Mouse (Mus musculus) midbrain, embryonic 13.5 days (tissue): Measurements from ENCODE around the gene Slc1a2. TPM values are rescaled to one million over a fixed set of nuclear protein-coding genes. Genes with fewer than 3 reads are reported as not detected.

Source experiments
- polyA plus RNA-seq: library from polyadenylated mRNA; unstranded; fragments of >200 nt; fragmentation: Nextera tagmentation; extraction: Ambion mirVana; gene quantifications from 2 replicates; pipeline ENCODE4 v1.2.1, GENCODE M21; 2015

Gene Slc1a2
- polyA plus RNA-seq, 1 experiment from 2014 or later = 20.5 TPM

Other genes with a start within 250 kb of the Slc1a2 start
- gene Fjx1, start 206.2 kb upstream of the Slc1a2 start, polyA plus RNA-seq = 25.2 and 36.7 TPM in 2 replicates
- 2.8 and 2.9 TPM in 2 replicates for gene Pamr1, start 108.6 kb upstream of the Slc1a2 start, polyA plus RNA-seq
- 1.5 and 2.1 TPM in 2 replicates for gene Cd44, start 243.0 kb downstream of the Slc1a2 start, polyA plus RNA-seq